Mouse (Mus musculus): ENCODE measurements around the gene Rela. TPM values are rescaled to one million over a fixed set of nuclear protein-coding genes. Genes with fewer than 3 reads are reported as not detected.

The Rela gene
- total RNA-seq (2021) = 10 to 100 TPM; 17.2 to 17.7 TPM

GRCm38 (mm10) chr19:5637069-5638047 lies at the start of gene Rela:
TSS of gene Rela (plus strand) at chr19:5637483.
- DNase-seq = peak; percentile 85 to 89

GRCm38 (mm10) chr19:5589159-5589558 lies 48.1 kb upstream of the Rela start:
- DNase-seq = no peak

- no peak for DNase-seq
Measured at GRCm38 (mm10) chr19:5591888-5592287, 45.4 kb upstream of the Rela start.

- DNase-seq = no peak
Measured at GRCm38 (mm10) chr19:5599224-5599623, 38.1 kb upstream of the Rela start.

- peak; percentile 74 to 75 for DNase-seq
Measured at GRCm38 (mm10) chr19:5601752-5602541, 35.3 kb upstream of the Rela start, which contains the start of gene Rnaseh2c. TSS of gene Rnaseh2c (plus strand) at chr19:5601873.

GRCm38 (mm10) chr19:5603664-5604063 lies 33.6 kb upstream of the Rela start:
- DNase-seq = no peak

- peak; percentile 20 for DNase-seq
Measured at GRCm38 (mm10) chr19:5605126-5605525, 32.2 kb upstream of the Rela start.

GRCm38 (mm10) chr19:5606196-5606595 lies 31.1 kb upstream of the Rela start:
- no peak for DNase-seq

GRCm38 (mm10) chr19:5607705-5608410 lies 29.4 kb upstream of the Rela start:
- DNase-seq = no peak

- no peak for DNase-seq
Measured at GRCm38 (mm10) chr19:5608707-5609106, 28.6 kb upstream of the Rela start.

GRCm38 (mm10) chr19:5609171-5609546 lies 28.1 kb upstream of the Rela start:
- DNase-seq = no peak

- peak; percentile 95 to 96 for DNase-seq
Measured at GRCm38 (mm10) chr19:5609547-5610404, 27.5 kb upstream of the Rela start, which contains the start of gene Kat5. TSS of gene Kat5 (minus strand) at chr19:5610237.

GRCm38 (mm10) chr19:5611973-5612372 lies 25.3 kb upstream of the Rela start:
- no peak for DNase-seq

GRCm38 (mm10) chr19:5612762-5613411 lies 24.4 kb upstream of the Rela start:
- DNase-seq = no peak

GRCm38 (mm10) chr19:5614953-5615352 lies 22.3 kb upstream of the Rela start:
- no peak for DNase-seq

GRCm38 (mm10) chr19:5620007-5620406 lies 17.3 kb upstream of the Rela start:
- DNase-seq = no peak

GRCm38 (mm10) chr19:5621884-5622283 lies 15.4 kb upstream of the Rela start:
- no peak for DNase-seq

- no peak for DNase-seq
Measured at GRCm38 (mm10) chr19:5625311-5625710, 12.0 kb upstream of the Rela start.

GRCm38 (mm10) chr19:5629907-5630306 lies 7.4 kb upstream of the Rela start:
- no peak for DNase-seq

GRCm38 (mm10) chr19:5632120-5632519 lies 5.2 kb upstream of the Rela start:
- DNase-seq = no peak

- DNase-seq = no peak
Measured at GRCm38 (mm10) chr19:5636036-5636570, 1.2 kb upstream of the Rela start.

Measured in layer of hippocampus, postnatal 36 days (tissue).